Mouse (Mus musculus): Measurements from ENCODE around the gene Tsc2. TPM values are rescaled to one million over a fixed set of nuclear protein-coding genes. Genes with fewer than 3 reads are reported as not detected.
"Not testable (repeated sequence)": the region's sequence is repeated elsewhere in the genome, so short reads cannot be mapped to it uniquely, and the experiment has no call there.

Tsc2 gene
- polyA plus RNA-seq, 1 experiment from 2014 or later: 46.7 TPM

DNA sequence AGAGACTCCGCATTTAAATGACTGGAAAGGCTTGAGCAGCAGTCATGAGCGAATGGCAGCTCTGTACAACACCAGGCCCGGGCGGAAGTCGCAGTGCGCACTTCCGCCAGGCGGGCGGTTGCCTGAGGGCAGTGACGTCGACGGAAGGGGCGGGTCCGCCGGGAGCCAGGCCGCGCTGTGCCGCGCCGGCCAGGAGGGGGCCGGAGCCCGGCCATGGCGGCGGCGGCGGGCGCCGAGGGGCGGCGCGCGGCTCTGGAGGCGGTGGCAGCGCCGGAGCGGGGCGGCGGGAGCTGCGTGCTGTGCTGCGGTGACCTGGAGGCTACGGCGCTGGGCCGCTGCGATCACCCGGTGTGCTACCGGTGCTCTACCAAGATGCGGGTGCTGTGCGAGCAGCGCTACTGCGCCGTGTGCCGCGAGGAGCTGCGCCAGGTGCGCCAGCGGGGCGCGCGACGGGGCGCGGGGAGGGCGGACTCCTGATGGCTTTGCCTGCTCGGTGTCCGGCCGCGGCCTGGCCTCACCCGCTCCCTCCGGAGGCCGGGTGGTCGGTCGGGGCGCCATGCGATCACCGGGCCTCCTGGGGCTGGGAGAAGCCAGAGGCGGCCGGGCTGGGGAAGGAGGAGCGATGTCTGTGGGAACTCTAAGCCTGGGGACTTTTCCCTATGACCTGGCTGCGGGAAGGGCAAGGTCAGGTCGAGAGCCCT, 37.3 kb upstream of the Tsc2 start, which contains the start of gene Zfp598:
Gene Zfp598 (plus strand): TSS at position 143 of the 701 bp plus-strand sequence.
- H3K9me3 ChIP-seq (replicated peaks; ENCODE audit: control insufficient read depth, low read length): no peaks in the 10 kb centered on the region
- peak; percentile 98 for ATAC-seq (replicated peaks; ENCODE audit: insufficient number of reproducible peaks, low FRiP score, low TSS enrichment)
- H3K27me3 ChIP-seq (ENCODE audit: control insufficient read depth, insufficient read depth, low read length): no peaks in the 10 kb centered on the region
- WGBS (ENCODE audit: insufficient replicate concordance): under 1% methylated on average over 76 of the region's 80 CpGs
- H3K36me3 ChIP-seq (ENCODE audit: control insufficient read depth, insufficient read depth, low read length): no peaks in the 10 kb centered on the region
- peaks cover 27% of the 10 kb centered on the region for H3K4me1 ChIP-seq (ENCODE audit: control insufficient read depth, insufficient read depth, low read length)
- peak within 1 kb of the TSS; percentile 97 for H3K4me3 ChIP-seq (ENCODE audit: low read depth, low read length)
- H3K27ac ChIP-seq (ENCODE audit: low read depth, low read length): peak within 1 kb of the TSS; percentile 90
- peak within 1 kb of the TSS; percentile 99 for H3K9ac ChIP-seq (ENCODE audit: low read depth, low read length)
- H3K4me2 ChIP-seq: peak within 1 kb of the TSS; percentile 90

- H3K9me3 ChIP-seq (replicated peaks; ENCODE audit: control insufficient read depth, low read length); ATAC-seq (replicated peaks; ENCODE audit: insufficient number of reproducible peaks, low FRiP score, low TSS enrichment); H3K36me3 ChIP-seq (ENCODE audit: control insufficient read depth, insufficient read depth, low read length); H3K27me3 ChIP-seq (ENCODE audit: control insufficient read depth, insufficient read depth, low read length): not testable (repeated sequence)
- peak overlapping the region; percentile 57 for H3K27ac ChIP-seq (ENCODE audit: low read depth, low read length)
- H3K9ac ChIP-seq (ENCODE audit: low read depth, low read length): peak overlapping the region; percentile 99
- 12% methylated on average over 15 of the region's 15 CpGs for WGBS (ENCODE audit: insufficient replicate concordance)
- peaks cover 25% of the 10 kb centered on the region for H3K4me1 ChIP-seq (ENCODE audit: control insufficient read depth, insufficient read depth, low read length)
- H3K4me2 ChIP-seq: peak overlapping the region; percentile 90
- peak overlapping the region; percentile 97 for H3K4me3 ChIP-seq (ENCODE audit: low read depth, low read length)
These were observed 36.7 kb upstream of the Tsc2 start for GRCm38 (mm10) chr17:24669214-24669544.

DNA sequence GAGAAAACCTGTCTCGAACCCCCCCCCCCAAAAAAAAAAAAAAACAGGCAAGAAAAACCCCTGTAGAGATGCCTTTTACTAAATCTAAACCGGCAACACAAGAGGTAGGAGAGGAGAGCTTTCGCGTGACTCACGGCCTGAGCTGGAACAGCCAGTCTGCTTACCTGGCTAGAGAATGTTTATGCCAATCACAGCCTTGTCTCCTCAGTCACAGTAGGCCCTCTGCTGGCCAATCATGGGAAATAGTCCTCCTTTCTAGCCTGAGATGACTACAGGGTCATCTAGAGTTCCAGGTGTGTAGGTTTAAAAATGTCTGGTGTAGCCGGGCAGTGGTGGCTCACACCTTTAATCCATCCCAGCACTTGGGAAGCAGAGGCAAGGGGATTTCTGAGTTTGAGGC, 35.0 kb upstream of the Tsc2 start:
- Histone ChIP-seq H3K36me3 (ENCODE audit: control insufficient read depth, insufficient read depth, low read length) (no peaks in the 10 kb centered on the region), H3K9ac (ENCODE audit: low read depth, low read length) (no peak overlapping the region)
- 30% methylated on average over 6 of the region's 6 CpGs for WGBS (ENCODE audit: insufficient replicate concordance)

GRCm38 (mm10) chr17:24667011-24667410, 34.6 kb upstream of the Tsc2 start:
- H3K27ac ChIP-seq (ENCODE audit: low read depth, low read length); H3K9ac ChIP-seq (ENCODE audit: low read depth, low read length); ATAC-seq (replicated peaks; ENCODE audit: insufficient number of reproducible peaks, low FRiP score, low TSS enrichment); H3K36me3 ChIP-seq (ENCODE audit: control insufficient read depth, insufficient read depth, low read length); H3K9me3 ChIP-seq (replicated peaks; ENCODE audit: control insufficient read depth, low read length); H3K4me2 ChIP-seq; H3K27me3 ChIP-seq (ENCODE audit: control insufficient read depth, insufficient read depth, low read length); H3K4me3 ChIP-seq (ENCODE audit: low read depth, low read length): not testable (repeated sequence)
- H3K4me1 ChIP-seq (ENCODE audit: control insufficient read depth, insufficient read depth, low read length): peaks cover 19% of the 10 kb centered on the region
- 62% methylated on average over 7 of the region's 7 CpGs for WGBS (ENCODE audit: insufficient replicate concordance)

More for the DNA sequence above, 35.0 kb upstream of the Tsc2 start:
- no peaks in the 10 kb centered on the region for H3K9me3 ChIP-seq (replicated peaks; ENCODE audit: control insufficient read depth, low read length)
- H3K27ac ChIP-seq (ENCODE audit: low read depth, low read length): no peak overlapping the region
- H3K4me1 ChIP-seq (ENCODE audit: control insufficient read depth, insufficient read depth, low read length): peaks cover 23% of the 10 kb centered on the region
- H3K4me2 ChIP-seq: no peak overlapping the region
- H3K27me3 ChIP-seq (ENCODE audit: control insufficient read depth, insufficient read depth, low read length): no peaks in the 10 kb centered on the region; the same call in 1 of the 2 replicates
- no peak for ATAC-seq (replicated peaks; ENCODE audit: insufficient number of reproducible peaks, low FRiP score, low TSS enrichment)
- H3K4me3 ChIP-seq (ENCODE audit: low read depth, low read length): no peak overlapping the region

DNA sequence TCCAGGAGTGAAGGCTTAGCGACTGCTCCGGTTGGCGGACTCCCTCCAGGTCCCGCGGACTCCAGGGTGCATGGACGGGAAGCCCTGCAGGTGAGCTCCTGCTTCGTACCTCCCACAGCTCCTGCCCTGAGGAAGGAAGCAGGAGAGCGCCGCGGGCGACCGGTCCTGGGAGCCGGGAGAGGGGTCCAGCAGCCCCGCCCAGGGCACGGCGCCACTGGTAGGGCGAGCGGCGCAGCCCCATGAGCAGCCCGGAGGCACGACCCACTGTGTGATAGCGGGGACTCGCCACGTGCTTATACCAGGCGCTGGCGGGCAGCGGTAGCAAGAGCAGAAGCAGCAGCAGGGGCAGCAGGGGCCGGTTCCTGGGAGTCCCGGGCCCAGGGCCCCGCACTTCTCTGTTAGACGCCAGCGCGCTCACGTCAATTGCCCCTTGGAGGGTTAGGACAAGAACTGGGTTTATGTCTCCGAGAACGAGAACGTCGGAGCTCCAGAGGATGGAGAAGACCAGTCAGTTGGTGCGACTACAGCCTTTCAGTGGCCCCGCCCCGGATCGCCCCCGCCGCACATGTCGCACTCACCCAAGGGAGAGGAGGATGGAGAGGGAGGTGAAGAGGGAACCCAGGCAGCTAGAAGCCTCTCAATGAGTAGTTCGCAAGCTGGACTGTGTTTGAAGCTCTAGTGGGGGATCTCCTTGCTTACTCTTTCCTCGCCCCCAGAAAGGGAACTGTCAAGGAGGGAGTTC, 25.8 kb upstream of the Tsc2 start, which contains the start of gene Npw:
Gene Npw (minus strand): TSS at position 441 of the 742 bp plus-strand sequence.
- no peak for ATAC-seq (replicated peaks; ENCODE audit: insufficient number of reproducible peaks, low FRiP score, low TSS enrichment)
- Histone ChIP-seq H3K4me1 (ENCODE audit: control insufficient read depth, insufficient read depth, low read length) (peaks cover 9% of the 10 kb centered on the region), H3K9me3 (replicated peaks; ENCODE audit: control insufficient read depth, low read length) (no peaks in the 10 kb centered on the region), H3K4me2 (peak within 1 kb of the TSS; percentile 88), H3K27ac (ENCODE audit: low read depth, low read length) (no peak within 1 kb of the TSS), H3K9ac (ENCODE audit: low read depth, low read length) (peak within 1 kb of the TSS; percentile 60), H3K4me3 (ENCODE audit: low read depth, low read length) (peak within 1 kb of the TSS; percentile 50), H3K36me3 (ENCODE audit: control insufficient read depth, insufficient read depth, low read length) (no peaks in the 10 kb centered on the region), H3K27me3 (ENCODE audit: control insufficient read depth, insufficient read depth, low read length) (peaks cover 43% of the 10 kb centered on the region)
- WGBS (ENCODE audit: insufficient replicate concordance): 2% methylated on average over 47 of the region's 47 CpGs

DNA sequence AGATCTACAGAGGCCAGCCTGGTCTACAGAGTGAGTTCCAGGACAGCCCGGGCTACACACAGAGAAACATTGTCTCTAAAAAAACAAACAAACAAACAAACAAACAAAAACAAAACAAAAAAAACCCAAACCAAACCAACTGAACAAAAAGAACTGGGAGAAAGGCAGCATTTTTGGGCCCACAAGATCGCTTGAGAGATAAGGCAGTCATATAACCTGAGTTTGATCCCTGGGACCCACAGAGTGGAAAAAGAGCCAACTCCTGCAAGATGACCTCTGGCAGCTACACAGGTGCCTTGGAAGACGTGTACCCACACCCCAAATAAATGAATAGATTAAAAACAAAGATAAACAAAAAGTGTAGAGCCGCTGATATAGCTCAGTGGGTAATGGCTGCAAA, 22.5 kb upstream of the Tsc2 start:
- no peak overlapping the region for H3K4me2 ChIP-seq
- H3K9me3 ChIP-seq (replicated peaks; ENCODE audit: control insufficient read depth, low read length): no peaks in the 10 kb centered on the region
- no peak overlapping the region for H3K9ac ChIP-seq (ENCODE audit: low read depth, low read length)
- H3K27me3 ChIP-seq (ENCODE audit: control insufficient read depth, insufficient read depth, low read length): peaks cover 54% of the 10 kb centered on the region
- no peak overlapping the region for H3K4me3 ChIP-seq (ENCODE audit: low read depth, low read length)
- WGBS (ENCODE audit: insufficient replicate concordance): 72% methylated on average over 4 of the region's 4 CpGs
- H3K4me1 ChIP-seq (ENCODE audit: control insufficient read depth, insufficient read depth, low read length): peaks cover 12% of the 10 kb centered on the region
- H3K36me3 ChIP-seq (ENCODE audit: control insufficient read depth, insufficient read depth, low read length): no peaks in the 10 kb centered on the region
- H3K27ac ChIP-seq (ENCODE audit: low read depth, low read length): no peak overlapping the region
- ATAC-seq (replicated peaks; ENCODE audit: insufficient number of reproducible peaks, low FRiP score, low TSS enrichment): no peak

DNA sequence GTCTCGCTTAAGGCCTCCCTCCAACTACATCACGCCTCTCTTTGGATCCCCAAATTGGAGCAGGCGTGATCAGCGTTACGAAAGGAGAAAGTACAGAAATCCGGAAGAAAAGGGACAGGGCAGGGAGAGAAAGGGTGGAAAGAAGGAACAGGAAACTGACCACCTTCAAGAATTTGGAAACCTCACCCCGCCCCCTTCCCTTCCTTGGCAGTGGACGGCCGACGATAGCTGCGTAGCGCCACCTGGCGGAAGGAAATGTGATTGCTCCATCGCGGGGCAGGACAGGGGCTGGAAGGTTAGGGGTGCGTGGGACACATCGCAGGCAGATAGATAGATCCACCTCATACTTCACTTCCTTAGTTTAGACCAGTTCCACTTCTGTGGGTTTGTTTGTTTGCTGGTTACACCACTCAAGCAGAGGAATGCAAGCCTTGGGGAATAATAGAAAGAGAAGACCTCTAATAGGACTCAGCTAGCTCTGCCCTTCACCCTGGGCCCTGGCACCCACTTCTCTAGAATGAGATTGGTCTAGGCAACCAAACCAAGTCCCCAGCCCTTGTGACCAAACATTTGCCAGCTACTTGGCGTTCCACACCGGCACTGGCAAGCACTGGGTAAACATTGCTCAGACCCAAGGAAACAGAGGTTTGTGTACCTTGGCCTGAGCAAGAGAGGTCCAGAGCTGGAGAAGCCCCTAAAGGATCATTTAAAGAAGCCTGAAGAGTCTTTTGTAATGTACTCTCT, 21.7 kb upstream of the Tsc2 start:
- peaks cover 46% of the 10 kb centered on the region for H3K27me3 ChIP-seq (ENCODE audit: control insufficient read depth, insufficient read depth, low read length)
- H3K9ac ChIP-seq (ENCODE audit: low read depth, low read length): peak overlapping the region; percentile 43; the same call in 1 of the 2 replicates
- H3K4me3 ChIP-seq (ENCODE audit: low read depth, low read length): peak overlapping the region; percentile 32
- H3K27ac ChIP-seq (ENCODE audit: low read depth, low read length): no peak overlapping the region
- no peak for ATAC-seq (replicated peaks; ENCODE audit: insufficient number of reproducible peaks, low FRiP score, low TSS enrichment)
- H3K9me3 ChIP-seq (replicated peaks; ENCODE audit: control insufficient read depth, low read length): no peaks in the 10 kb centered on the region
- WGBS (ENCODE audit: insufficient replicate concordance): 3% methylated on average over 19 of the region's 19 CpGs
- H3K4me1 ChIP-seq (ENCODE audit: control insufficient read depth, insufficient read depth, low read length): peaks cover 17% of the 10 kb centered on the region
- peak overlapping the region; percentile 68 for H3K4me2 ChIP-seq
- no peaks in the 10 kb centered on the region for H3K36me3 ChIP-seq (ENCODE audit: control insufficient read depth, insufficient read depth, low read length)

DNA sequence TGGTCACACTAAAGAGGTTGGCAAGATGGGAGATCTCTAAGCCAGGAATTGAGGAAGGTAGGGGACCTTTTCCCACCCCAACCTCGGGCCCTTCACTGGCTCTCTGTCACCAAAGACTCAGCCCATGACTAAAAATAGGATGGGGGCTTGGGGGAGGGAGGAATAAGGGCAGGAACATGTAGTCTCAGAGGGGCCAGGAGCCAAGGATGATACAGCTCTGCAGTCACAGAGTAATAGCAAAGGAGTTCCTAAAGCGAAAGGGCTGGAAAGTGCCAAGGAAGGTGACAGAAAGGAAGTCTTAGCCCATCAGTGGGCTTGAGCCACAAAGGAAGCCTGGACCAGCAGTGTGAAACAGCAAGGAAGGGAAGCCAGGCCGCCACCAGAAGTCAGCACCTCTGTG, 19.4 kb upstream of the Tsc2 start:
- Histone ChIP-seq H3K4me2 (no peak overlapping the region), H3K27me3 (ENCODE audit: control insufficient read depth, insufficient read depth, low read length) (peaks cover 40% of the 10 kb centered on the region), H3K36me3 (ENCODE audit: control insufficient read depth, insufficient read depth, low read length) (no peaks in the 10 kb centered on the region), H3K4me1 (ENCODE audit: control insufficient read depth, insufficient read depth, low read length) (peaks cover 18% of the 10 kb centered on the region), H3K27ac (ENCODE audit: low read depth, low read length) (no peak overlapping the region), H3K4me3 (ENCODE audit: low read depth, low read length) (no peak overlapping the region), H3K9me3 (replicated peaks; ENCODE audit: control insufficient read depth, low read length) (no peaks in the 10 kb centered on the region), H3K9ac (ENCODE audit: low read depth, low read length) (no peak overlapping the region)
- no peak for ATAC-seq (replicated peaks; ENCODE audit: insufficient number of reproducible peaks, low FRiP score, low TSS enrichment)
- 55% methylated on average over 3 of the region's 3 CpGs for WGBS (ENCODE audit: insufficient replicate concordance)

Measured in heart, embryonic 11.5 days (tissue).